Mouse (Mus musculus) monocyte, adult 59 days (primary cell): ENCODE data around the gene Ppp1r3f. TPM values are rescaled to one million over a fixed set of nuclear protein-coding genes. Genes with fewer than 3 reads are reported as not detected.

Experiments used
- total RNA-seq, 2 experiments: library from RNA; stranded (reverse); gene quantifications; one replicate each; pipeline ENCODE4 v1.2.4; 2023

Gene Ppp1r3f
- total RNA-seq = 1 to 10 TPM; 1.6 to 2.0 TPM

DNA sequence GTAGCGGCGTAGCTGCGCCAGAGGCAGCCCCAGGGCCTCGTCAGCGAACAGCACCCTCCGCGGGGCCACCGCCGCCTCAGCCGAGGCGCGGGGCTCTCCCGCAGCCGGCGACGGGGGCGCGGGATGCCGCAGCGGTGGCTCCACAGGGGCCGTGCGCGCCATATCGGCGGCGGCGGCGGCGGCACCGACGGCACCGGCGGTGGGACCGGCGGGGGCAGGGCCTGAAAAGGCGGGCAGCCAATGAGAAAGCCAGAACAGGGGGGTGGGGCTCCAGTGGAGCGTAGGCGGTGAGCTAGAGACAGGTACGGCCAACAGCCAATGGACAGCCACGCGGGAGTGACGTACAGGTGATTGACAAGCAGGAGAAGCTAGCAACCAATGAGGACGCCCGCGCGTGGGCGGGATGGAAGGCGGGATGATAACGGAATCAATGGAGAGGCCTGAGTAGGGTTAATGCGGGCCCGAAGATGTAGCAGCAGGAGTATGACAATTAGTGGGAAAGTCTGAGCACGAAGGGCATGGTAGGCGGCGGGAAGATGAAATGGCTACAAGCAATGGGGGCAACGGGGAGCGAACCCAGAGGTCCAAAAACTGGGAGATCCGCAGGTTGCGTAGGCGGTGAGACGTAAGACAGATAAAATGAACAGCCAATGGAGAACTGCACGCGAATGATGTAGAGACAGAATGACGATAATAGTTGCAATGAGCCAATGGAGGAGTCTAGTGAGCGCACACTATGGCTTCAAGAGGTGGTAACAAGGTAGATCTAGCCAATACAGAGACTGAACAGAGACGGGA lies at the start of gene Ppp1r3f:
Gene Ppp1r3f (minus strand): TSS at position 197 of the 798 bp plus-strand sequence.

DNA sequence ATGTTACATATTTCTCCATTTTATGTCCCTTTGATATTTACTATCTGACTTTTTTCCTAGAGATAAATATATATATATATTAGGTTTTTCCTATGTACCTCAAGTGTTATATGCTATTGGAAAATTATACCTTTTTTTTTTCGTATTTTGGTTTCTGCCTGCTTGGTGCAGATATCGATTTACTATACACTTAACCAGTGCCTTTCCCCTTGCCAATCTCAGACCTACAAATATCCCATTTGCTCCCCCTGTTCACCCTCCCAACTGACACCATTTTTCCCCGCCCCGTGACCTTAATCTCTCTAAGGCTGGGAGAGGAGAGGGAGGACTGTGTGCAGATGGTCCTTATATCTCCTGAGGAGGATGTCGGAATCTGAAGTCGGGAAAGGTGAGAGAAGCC lies 32.7 kb upstream of the Ppp1r3f start, which contains the start of gene Cacna1f:
Gene Cacna1f (plus strand): TSS at position 301 of the 400 bp plus-strand sequence.

DNA sequence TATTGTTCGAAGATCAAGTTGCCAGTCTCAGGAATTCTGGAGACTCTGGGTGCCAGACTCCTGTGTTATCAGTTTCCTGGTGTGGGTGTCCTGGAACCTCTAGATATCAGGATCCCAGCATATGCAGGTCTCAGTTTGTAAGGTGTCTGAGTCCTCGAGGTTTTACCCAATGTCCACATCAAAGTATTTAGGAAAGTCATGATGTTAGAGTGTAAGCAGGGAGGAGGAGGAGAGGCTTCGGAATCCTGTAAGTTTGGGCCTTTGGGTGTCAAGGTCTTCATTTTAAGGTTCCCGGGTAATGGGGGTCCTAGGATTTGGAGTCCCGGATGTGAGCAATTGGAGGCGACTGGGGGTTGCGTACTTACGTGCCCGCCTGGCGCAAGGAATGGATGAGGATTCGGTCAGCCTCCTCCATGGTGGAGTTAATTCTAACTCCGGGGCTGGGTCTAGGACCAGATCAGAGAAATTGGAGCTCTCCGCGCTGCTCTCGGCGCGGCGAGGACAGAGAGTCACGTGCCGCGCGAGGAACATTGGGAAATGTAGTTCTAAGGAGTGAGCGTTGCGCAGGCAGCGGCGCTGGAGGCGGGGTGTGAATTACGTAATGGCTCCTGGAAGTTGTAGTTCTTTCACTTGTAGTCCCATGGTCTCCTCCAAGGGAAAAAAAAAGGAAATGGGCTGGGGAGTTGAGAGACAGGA lies 30.9 kb upstream of the Ppp1r3f start, which contains the start of gene Ccdc22:
Gene Ccdc22 (minus strand): TSS at position 639 of the 696 bp plus-strand sequence.

DNA sequence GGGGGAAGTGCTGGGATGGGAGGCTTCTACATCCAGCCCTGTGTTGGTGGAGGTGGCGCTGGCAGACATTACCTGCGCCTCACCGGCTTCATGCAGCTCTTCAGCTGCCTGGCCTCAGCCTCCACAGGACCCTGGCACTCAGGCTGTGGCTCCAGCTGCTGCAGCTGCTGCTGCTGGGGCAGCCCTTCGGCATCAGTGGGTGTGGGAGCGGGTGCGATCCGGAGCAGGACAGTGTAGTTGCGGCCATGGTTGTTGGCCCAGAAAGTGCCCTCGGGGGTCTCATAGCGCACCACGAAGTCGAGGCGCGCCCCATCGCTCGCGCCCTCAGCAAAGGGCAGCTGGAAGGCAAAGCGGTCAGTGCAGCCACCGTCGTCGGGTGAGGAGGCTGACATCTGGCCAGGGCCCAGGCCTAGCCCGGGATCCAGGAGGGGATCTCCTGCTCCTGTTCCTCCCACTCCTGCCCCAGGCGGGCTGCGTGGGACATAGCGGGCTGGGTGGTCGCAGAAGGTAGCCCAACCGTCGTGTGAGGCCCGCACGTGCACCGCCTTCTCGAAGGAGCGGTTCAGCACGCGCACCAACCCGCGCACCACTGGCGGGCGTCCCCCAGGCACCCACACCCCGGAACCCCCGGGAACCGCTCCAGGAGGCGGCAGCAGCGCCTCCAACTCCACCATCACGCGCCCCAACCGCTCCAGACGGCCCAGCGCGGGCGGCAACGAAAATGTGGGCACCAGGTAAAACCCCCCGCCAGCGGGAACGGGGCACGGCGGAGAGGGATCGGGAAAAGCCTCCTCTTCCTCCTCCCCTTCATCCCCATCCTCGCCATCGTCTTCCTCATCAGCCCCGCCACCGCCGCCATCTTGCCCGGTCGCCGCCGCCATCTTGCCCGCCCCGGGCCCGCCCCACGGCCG lies 652 bp downstream of the Ppp1r3f start, which contains the start of gene Foxp3:
Gene Foxp3 (plus strand): TSS at position 469 of the 911 bp plus-strand sequence.

Other genes starting within 250 kb of the Ppp1r3f start
- 1 to 10 TPM; 1.1 to 1.8 TPM for gene Usp27x, start 198.5 kb downstream of the Ppp1r3f start, total RNA-seq
- not detected for gene Foxp3, start 639 bp downstream of the Ppp1r3f start, total RNA-seq
- 10 to 100 TPM; 23.4 to 28.8 TPM for gene Ccdc22, start 31.2 kb upstream of the Ppp1r3f start, total RNA-seq
- under 1 TPM; 0.47 to 0.49 TPM for gene Cacna1f, start 32.8 kb upstream of the Ppp1r3f start, total RNA-seq
- gene Syp, start 64.2 kb upstream of the Ppp1r3f start, total RNA-seq = 1 to 10 TPM in 1 of 2 experiments, not detected in 1; 1.0 TPM
- gene Prickle3, start 83.0 kb upstream of the Ppp1r3f start, total RNA-seq = 10 to 100 TPM; 22.3 to 26.5 TPM
- 10 to 100 TPM; 78.2 to 91.8 TPM for gene Plp2, start 97.1 kb upstream of the Ppp1r3f start, total RNA-seq
- gene Magix, start 107.0 kb upstream of the Ppp1r3f start, total RNA-seq = not detected
- gene Gpkow, start 122.8 kb upstream of the Ppp1r3f start, total RNA-seq = 10 to 100 TPM; 38.6 to 45.8 TPM
- gene Wdr45, start 140.1 kb upstream of the Ppp1r3f start, total RNA-seq = 10 to 100 TPM; 42.0 to 42.8 TPM
- gene Gm45208, start 148.0 kb upstream of the Ppp1r3f start, total RNA-seq = not detected
- gene Praf2, start 154.2 kb upstream of the Ppp1r3f start, total RNA-seq = 10 to 100 TPM in 1 of 2 experiments, 1 to 10 TPM in 1; 8.2 to 10.6 TPM
- not detected for gene Ccdc120, start 176.6 kb upstream of the Ppp1r3f start, total RNA-seq
- gene Tfe3, start 188.3 kb upstream of the Ppp1r3f start, total RNA-seq = 100 to 1,000 TPM; 109 to 115 TPM
- 100 to 1,000 TPM; 114 to 122 TPM for gene Gripap1, start 215.5 kb upstream of the Ppp1r3f start, total RNA-seq
- gene Kcnd1, start 248.0 kb upstream of the Ppp1r3f start, total RNA-seq = 1 to 10 TPM; 2.0 to 5.9 TPM